Mouse (Mus musculus): ENCODE results near the gene Rnf182. TPM values are rescaled to one million over a fixed set of nuclear protein-coding genes. Genes with fewer than 3 reads are reported as not detected.
A peak's percentile ranks its signal among the peaks of the same experiment; 100 is the strongest.

Rnf182 gene
- polyA plus RNA-seq, 1 experiment from 2014 or later, result 5.5 TPM

- H3K27me3 ChIP-seq (ENCODE audit: control insufficient read depth, insufficient read depth, low read length), result no peaks in the 10 kb centered on the region
- no peaks in the 10 kb centered on the region for H3K36me3 ChIP-seq (ENCODE audit: control insufficient read depth, insufficient read depth, low read length)
- no peak overlapping the region for H3K9ac ChIP-seq (ENCODE audit: low read length)
- no peak overlapping the region for H3K4me2 ChIP-seq (ENCODE audit: low read depth, severe bottlenecking)
- H3K4me1 ChIP-seq (ENCODE audit: control insufficient read depth, insufficient read depth, low read length), result no peaks in the 10 kb centered on the region
- 53% methylated on average over 4 of the region's 4 CpGs for WGBS
- DNase-seq (ENCODE audit: low spot score) (peak; percentile 76), ATAC-seq (ENCODE audit: insufficient number of reproducible peaks, low FRiP score, low TSS enrichment, low read depth) (no peak)
- H3K4me3 ChIP-seq (ENCODE audit: low read depth, low read length), result no peak overlapping the region
- H3K27ac ChIP-seq (replicated peaks; ENCODE audit: low read depth, low read length), result no peak overlapping the region
- H3K9me3 ChIP-seq (ENCODE audit: control insufficient read depth, low read length), result no peaks in the 10 kb centered on the region
Measured at GRCm38 (mm10) chr13:43595896-43596295, 19.6 kb upstream of the Rnf182 start.

DNA sequence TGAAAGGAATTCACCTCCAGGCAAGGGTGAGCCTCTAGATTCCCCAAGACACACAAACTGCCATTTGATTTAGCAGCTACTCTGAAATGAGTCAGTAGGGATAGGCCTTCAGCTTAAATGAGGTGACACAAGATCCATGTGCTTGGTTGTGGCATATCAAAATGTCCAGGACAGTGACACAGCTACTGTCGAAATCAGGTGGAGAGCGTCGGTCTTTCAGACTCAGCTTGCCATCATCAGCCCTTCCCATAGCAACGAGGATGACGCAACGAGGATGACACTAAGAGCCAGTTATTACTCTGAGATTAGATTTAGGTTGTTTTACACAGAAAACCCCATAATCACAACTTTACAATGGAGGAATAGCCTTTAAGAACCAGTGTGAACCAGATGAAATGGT, 14.5 kb upstream of the Rnf182 start:
- no peak overlapping the region for H3K9ac ChIP-seq (ENCODE audit: low read length)
- H3K9me3 ChIP-seq (ENCODE audit: control insufficient read depth, low read length), result no peaks in the 10 kb centered on the region
- ATAC-seq (ENCODE audit: insufficient number of reproducible peaks, low FRiP score, low TSS enrichment, low read depth), result no peak
- no peaks in the 10 kb centered on the region for H3K4me1 ChIP-seq (ENCODE audit: control insufficient read depth, insufficient read depth, low read length)
- DNase-seq (ENCODE audit: low spot score), result no peak
- no peaks in the 10 kb centered on the region for H3K27me3 ChIP-seq (ENCODE audit: control insufficient read depth, insufficient read depth, low read length)
- no peak overlapping the region for H3K4me2 ChIP-seq (ENCODE audit: low read depth, severe bottlenecking)
- 93% methylated on average over 6 of the region's 6 CpGs for WGBS
- H3K27ac ChIP-seq (replicated peaks; ENCODE audit: low read depth, low read length), result no peak overlapping the region
- no peak overlapping the region for H3K4me3 ChIP-seq (ENCODE audit: low read depth, low read length)
- no peaks in the 10 kb centered on the region for H3K36me3 ChIP-seq (ENCODE audit: control insufficient read depth, insufficient read depth, low read length)

GRCm38 (mm10) chr13:43602440-43602839, 13.1 kb upstream of the Rnf182 start:
- WGBS, result 96% methylated on average over 2 of the region's 2 CpGs
- Histone ChIP-seq H3K4me1 (ENCODE audit: control insufficient read depth, insufficient read depth, low read length) (no peaks in the 10 kb centered on the region), H3K4me3 (ENCODE audit: low read depth, low read length) (no peak overlapping the region), H3K9ac (ENCODE audit: low read length) (no peak overlapping the region), H3K9me3 (ENCODE audit: control insufficient read depth, low read length) (no peaks in the 10 kb centered on the region), H3K36me3 (ENCODE audit: control insufficient read depth, insufficient read depth, low read length) (no peaks in the 10 kb centered on the region), H3K27ac (replicated peaks; ENCODE audit: low read depth, low read length) (no peak overlapping the region), H3K27me3 (ENCODE audit: control insufficient read depth, insufficient read depth, low read length) (no peaks in the 10 kb centered on the region), H3K4me2 (ENCODE audit: low read depth, severe bottlenecking) (no peak overlapping the region)
- no peak for ATAC-seq (ENCODE audit: insufficient number of reproducible peaks, low FRiP score, low TSS enrichment, low read depth)
- peak; percentile 11 for DNase-seq (ENCODE audit: low spot score)

DNA sequence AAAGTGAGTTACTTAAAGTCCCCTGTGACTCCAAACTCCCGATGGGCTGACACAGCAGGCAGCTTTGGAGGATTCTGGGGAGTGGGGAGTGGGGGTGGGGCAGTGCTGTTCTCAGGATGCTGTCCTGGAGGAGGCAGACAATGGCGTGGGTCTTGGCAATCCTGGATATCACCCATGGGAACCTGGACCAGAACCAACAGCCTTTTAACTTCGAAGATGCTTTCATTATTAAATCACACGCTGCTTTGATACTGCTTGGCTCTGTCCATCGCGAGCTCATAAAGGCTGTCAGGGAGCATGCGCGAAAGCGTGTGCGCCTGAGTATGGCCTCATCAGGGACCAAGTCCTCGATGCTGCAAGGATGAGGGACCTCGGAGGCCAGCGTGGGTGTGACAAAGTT, 12.5 kb upstream of the Rnf182 start:
- H3K9ac ChIP-seq (ENCODE audit: low read length), result no peak overlapping the region
- ATAC-seq (ENCODE audit: insufficient number of reproducible peaks, low FRiP score, low TSS enrichment, low read depth), result no peak
- H3K4me3 ChIP-seq (ENCODE audit: low read depth, low read length), result no peak overlapping the region
- 81% methylated on average over 13 of the region's 13 CpGs for WGBS
- no peaks in the 10 kb centered on the region for H3K4me1 ChIP-seq (ENCODE audit: control insufficient read depth, insufficient read depth, low read length)
- DNase-seq (ENCODE audit: low spot score), result peak; percentile 15
- H3K9me3 ChIP-seq (ENCODE audit: control insufficient read depth, low read length), result no peaks in the 10 kb centered on the region
- no peak overlapping the region for H3K4me2 ChIP-seq (ENCODE audit: low read depth, severe bottlenecking)
- H3K36me3 ChIP-seq (ENCODE audit: control insufficient read depth, insufficient read depth, low read length), result no peaks in the 10 kb centered on the region
- H3K27ac ChIP-seq (replicated peaks; ENCODE audit: low read depth, low read length), result no peak overlapping the region
- no peaks in the 10 kb centered on the region for H3K27me3 ChIP-seq (ENCODE audit: control insufficient read depth, insufficient read depth, low read length)

GRCm38 (mm10) chr13:43608854-43609253, 6.7 kb upstream of the Rnf182 start:
- H3K27me3 ChIP-seq (ENCODE audit: control insufficient read depth, insufficient read depth, low read length), result no peaks in the 10 kb centered on the region

GRCm38 (mm10) chr13:43612040-43612439, 3.5 kb upstream of the Rnf182 start:
- H3K9ac ChIP-seq (ENCODE audit: low read length), result no peak overlapping the region
- 0 out of 2 replicates have a peak, but pooled peaks cover 3% of the 10 kb centered on the region for H3K27me3 ChIP-seq (ENCODE audit: control insufficient read depth, insufficient read depth, low read length)
- no peaks in the 10 kb centered on the region for H3K36me3 ChIP-seq (ENCODE audit: control insufficient read depth, insufficient read depth, low read length)
- no peak overlapping the region for H3K4me3 ChIP-seq (ENCODE audit: low read depth, low read length)
- H3K4me2 ChIP-seq (ENCODE audit: low read depth, severe bottlenecking), result no peak overlapping the region
- DNase-seq (ENCODE audit: low spot score) (peak; percentile 6), ATAC-seq (ENCODE audit: insufficient number of reproducible peaks, low FRiP score, low TSS enrichment, low read depth) (no peak)
- no peak overlapping the region for H3K27ac ChIP-seq (replicated peaks; ENCODE audit: low read depth, low read length)
- peaks cover 8% of the 10 kb centered on the region; the same call in 1 of the 2 replicates for H3K4me1 ChIP-seq (ENCODE audit: control insufficient read depth, insufficient read depth, low read length)
- no peaks in the 10 kb centered on the region for H3K9me3 ChIP-seq (ENCODE audit: control insufficient read depth, low read length)
- 74% methylated on average over 6 of the region's 6 CpGs for WGBS

More at GRCm38 (mm10) chr13:43608854-43609253, 6.7 kb upstream of the Rnf182 start:
- H3K4me3 ChIP-seq (ENCODE audit: low read depth, low read length), result no peak overlapping the region
- H3K4me1 ChIP-seq (ENCODE audit: control insufficient read depth, insufficient read depth, low read length), result no peaks in the 10 kb centered on the region
- no peak overlapping the region for H3K4me2 ChIP-seq (ENCODE audit: low read depth, severe bottlenecking)
- DNase-seq (ENCODE audit: low spot score), result peak; percentile 14
- no peaks in the 10 kb centered on the region for H3K9me3 ChIP-seq (ENCODE audit: control insufficient read depth, low read length)
- no peak overlapping the region for H3K9ac ChIP-seq (ENCODE audit: low read length)
- WGBS, result 81% methylated on average over 6 of the region's 6 CpGs
- no peak overlapping the region for H3K27ac ChIP-seq (replicated peaks; ENCODE audit: low read depth, low read length)
- ATAC-seq (ENCODE audit: insufficient number of reproducible peaks, low FRiP score, low TSS enrichment, low read depth), result no peak
- no peaks in the 10 kb centered on the region for H3K36me3 ChIP-seq (ENCODE audit: control insufficient read depth, insufficient read depth, low read length)

- 0 out of 2 replicates have a peak, but pooled peaks cover 3% of the 10 kb centered on the region for H3K27me3 ChIP-seq (ENCODE audit: control insufficient read depth, insufficient read depth, low read length)
- no peaks in the 10 kb centered on the region for H3K36me3 ChIP-seq (ENCODE audit: control insufficient read depth, insufficient read depth, low read length)
- H3K4me1 ChIP-seq (ENCODE audit: control insufficient read depth, insufficient read depth, low read length), result peaks cover 8% of the 10 kb centered on the region; the same call in 1 of the 2 replicates
- H3K4me3 ChIP-seq (ENCODE audit: low read depth, low read length), result no peak overlapping the region
- no peak for ATAC-seq (ENCODE audit: insufficient number of reproducible peaks, low FRiP score, low TSS enrichment, low read depth)
- no peak for DNase-seq (ENCODE audit: low spot score)
- no peak overlapping the region for H3K9ac ChIP-seq (ENCODE audit: low read length)
- no peaks in the 10 kb centered on the region for H3K9me3 ChIP-seq (ENCODE audit: control insufficient read depth, low read length)
- peak overlapping the region; percentile 85; the same call in 1 of the 2 replicates for H3K4me2 ChIP-seq (ENCODE audit: low read depth, severe bottlenecking)
- WGBS, result 90% methylated on average over 3 of the region's 3 CpGs
- no peak overlapping the region for H3K27ac ChIP-seq (replicated peaks; ENCODE audit: low read depth, low read length)
Measured at GRCm38 (mm10) chr13:43614667-43615066, 843 bp upstream of the Rnf182 start.

DNA sequence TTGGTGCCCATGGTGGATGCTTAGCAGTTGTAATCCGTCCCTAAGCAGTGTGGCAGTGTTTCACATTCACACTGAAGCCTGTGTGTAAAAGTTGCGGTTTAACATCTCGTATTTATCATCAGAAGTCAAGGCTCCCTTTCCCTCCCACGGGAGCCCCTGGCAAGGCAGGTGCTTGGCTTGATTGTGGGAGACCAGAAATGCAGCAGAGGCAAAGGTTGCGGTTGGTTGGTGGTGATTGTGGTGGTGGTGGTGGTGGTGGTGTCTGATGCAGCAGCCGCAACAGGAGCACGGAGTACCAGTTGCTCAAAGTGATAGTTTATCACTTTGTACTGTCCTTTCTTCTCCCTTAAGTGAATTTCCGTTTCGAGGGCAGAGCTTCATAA, 325 bp upstream of the Rnf182 start:
- H3K4me3 ChIP-seq (ENCODE audit: low read depth, low read length), result peak overlapping the region; percentile 79
- H3K4me1 ChIP-seq (ENCODE audit: control insufficient read depth, insufficient read depth, low read length), result peaks cover 8% of the 10 kb centered on the region; the same call in 1 of the 2 replicates
- peak overlapping the region; percentile 85 for H3K4me2 ChIP-seq (ENCODE audit: low read depth, severe bottlenecking)
- H3K27me3 ChIP-seq (ENCODE audit: control insufficient read depth, insufficient read depth, low read length), result 0 out of 2 replicates have a peak, but pooled peaks cover 3% of the 10 kb centered on the region
- no peak; the same call in 1 of the 2 replicates for ATAC-seq (ENCODE audit: insufficient number of reproducible peaks, low FRiP score, low TSS enrichment, low read depth)
- DNase-seq (ENCODE audit: low spot score), result peak; percentile 27
- no peaks in the 10 kb centered on the region for H3K9me3 ChIP-seq (ENCODE audit: control insufficient read depth, low read length)
- no peaks in the 10 kb centered on the region for H3K36me3 ChIP-seq (ENCODE audit: control insufficient read depth, insufficient read depth, low read length)
- H3K27ac ChIP-seq (replicated peaks; ENCODE audit: low read depth, low read length), result no peak overlapping the region
- 23% methylated on average over 9 of the region's 9 CpGs for WGBS
- peak overlapping the region; percentile 89 for H3K9ac ChIP-seq (ENCODE audit: low read length)

DNA sequence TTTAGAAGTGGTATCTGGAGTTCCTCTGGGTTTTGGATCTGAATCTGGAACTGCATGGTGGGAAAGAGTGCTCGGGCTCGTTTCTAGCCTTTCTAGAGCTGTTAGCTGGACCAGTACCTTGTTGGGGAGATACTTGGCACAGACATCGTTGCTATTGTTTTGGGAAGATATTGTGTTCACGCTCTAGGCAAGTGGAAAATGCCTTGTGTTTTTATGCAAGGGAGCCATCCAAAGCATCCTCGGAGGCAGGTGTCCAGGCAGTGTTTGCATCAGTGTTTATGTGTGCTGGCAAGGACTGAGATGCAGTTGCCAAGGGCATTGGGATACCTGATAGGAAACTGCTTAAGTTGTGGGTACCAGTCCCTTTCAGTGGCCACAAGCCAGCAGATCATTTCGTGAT, 1.0 kb downstream of the Rnf182 start:
- H3K4me3 ChIP-seq (ENCODE audit: low read depth, low read length), result peak overlapping the region; percentile 79
- 50% methylated on average over 6 of the region's 6 CpGs for WGBS
- peak overlapping the region; percentile 85 for H3K4me2 ChIP-seq (ENCODE audit: low read depth, severe bottlenecking)
- peaks cover 8% of the 10 kb centered on the region; the same call in 1 of the 2 replicates for H3K4me1 ChIP-seq (ENCODE audit: control insufficient read depth, insufficient read depth, low read length)
- peak overlapping the region; percentile 17; the same call in 1 of the 2 replicates for H3K9ac ChIP-seq (ENCODE audit: low read length)
- 0 out of 2 replicates have a peak, but pooled peaks cover 3% of the 10 kb centered on the region for H3K27me3 ChIP-seq (ENCODE audit: control insufficient read depth, insufficient read depth, low read length)
- H3K9me3 ChIP-seq (ENCODE audit: control insufficient read depth, low read length), result no peaks in the 10 kb centered on the region
- no peak for ATAC-seq (ENCODE audit: insufficient number of reproducible peaks, low FRiP score, low TSS enrichment, low read depth)
- DNase-seq (ENCODE audit: low spot score), result no peak
- no peaks in the 10 kb centered on the region for H3K36me3 ChIP-seq (ENCODE audit: control insufficient read depth, insufficient read depth, low read length)
- no peak overlapping the region for H3K27ac ChIP-seq (replicated peaks; ENCODE audit: low read depth, low read length)

Data from limb, embryonic 11.5 days (tissue).